Mouse (Mus musculus) heart, postnatal 0 days (tissue): Measurements from ENCODE around the gene Angel1. TPM values are rescaled to one million over a fixed set of nuclear protein-coding genes. Genes with fewer than 3 reads are reported as not detected.

ENCODE experiments used
- ATAC-seq: fragments of 200-750 bp; cut with Nextera tagmentation; 2 replicates; pipeline ENCODE4 v1.8.0; 2017; ENCODE audit warnings: low read depth, moderate number of reproducible peaks, moderate library complexity; ENCODE audit not compliant: insufficient read depth
- DNase-seq: peaks from one replicate; pipeline ENCODE4 v3.0.0-alpha.2; 2016; ENCODE audit warnings: low spot score
- H3K27ac ChIP-seq: fragments of 300-500 bp; sonication (generic); 2 replicates; pipeline ENCODE4 v1.5.1; 2014; ENCODE audit warnings: low read depth, mild to moderate bottlenecking
- H3K27me3 ChIP-seq: fragments of 300-500 bp; sonication (generic); 2 replicates; pipeline ENCODE4 v1.6.1; 2014; ENCODE audit warnings: low read length, mixed read lengths; ENCODE audit not compliant: control insufficient read depth, insufficient read depth
- H3K36me3 ChIP-seq: fragments of 300-500 bp; sonication (generic); replicated peaks from 2 replicates; pipeline ENCODE4 v1.6.1; 2014; ENCODE audit warnings: low read length, mixed read lengths; ENCODE audit not compliant: control insufficient read depth, insufficient read depth
- H3K4me1 ChIP-seq: fragments of 300-500 bp; sonication (generic); 2 replicates; pipeline ENCODE4 v1.6.1; 2014; ENCODE audit warnings: antibody characterized with exemption; ENCODE audit not compliant: control insufficient read depth, insufficient read depth
- H3K4me2 ChIP-seq: fragments of 300-500 bp; sonication (generic); 2 replicates; pipeline ENCODE4 v1.6.1; 2014; ENCODE audit warnings: low read depth, mild to moderate bottlenecking, low read length, moderate library complexity
- H3K4me3 ChIP-seq: fragments of 300-500 bp; sonication (generic); 2 replicates; pipeline ENCODE4 v1.5.1; 2014; ENCODE audit warnings: low read depth, low read length
- H3K9ac ChIP-seq: fragments of 300-500 bp; sonication (generic); replicated peaks from 2 replicates; pipeline ENCODE4 v1.6.1; 2014; ENCODE audit warnings: low read depth, low read length, mixed read lengths
- H3K9me3 ChIP-seq: fragments of 300-500 bp; sonication (generic); replicated peaks from 2 replicates; pipeline ENCODE4 v1.6.1; 2016; ENCODE audit warnings: low read length; ENCODE audit not compliant: control insufficient read depth
- CTCF ChIP-seq: IDR thresholded peaks from 2 replicates; pipeline ENCODE4 v1.5.1; 2016; ENCODE audit warnings: antibody characterized with exemption, control low read depth, low read depth
- EP300 ChIP-seq: IDR thresholded peaks from 2 replicates; pipeline ENCODE4 v1.6.1; 2016; ENCODE audit warnings: antibody characterized with exemption, low read depth
- WGBS: fragments of 180-500 bp; shearing (Covaris S2); extraction: QIAGEN DNeasy Blood & Tissue Kit; methylation state at CpG from one replicate; pipeline ENCODE4 v1.1.7; 2014; 5-methylcytosine and 5-hydroxymethylcytosine counted together
- polyA plus RNA-seq: library from polyadenylated mRNA; unstranded; fragments of >200 nt; fragmentation: Nextera tagmentation; extraction: Ambion mirVana; gene quantifications from 2 replicates; pipeline ENCODE4 v1.2.1, GENCODE M21; 2015
- total RNA-seq: library from RNA; depleted of rRNA; stranded (reverse); fragments of >200 nt; gene quantifications from 2 replicates; pipeline ENCODE4 v1.2.3, GENCODE M21; 2014; ENCODE audit warnings: low replicate concordance

Angel1 gene
- total and polyA plus RNA-seq, 2 experiments from 2014 or later = 2.2 to 4.4 TPM

DNA sequence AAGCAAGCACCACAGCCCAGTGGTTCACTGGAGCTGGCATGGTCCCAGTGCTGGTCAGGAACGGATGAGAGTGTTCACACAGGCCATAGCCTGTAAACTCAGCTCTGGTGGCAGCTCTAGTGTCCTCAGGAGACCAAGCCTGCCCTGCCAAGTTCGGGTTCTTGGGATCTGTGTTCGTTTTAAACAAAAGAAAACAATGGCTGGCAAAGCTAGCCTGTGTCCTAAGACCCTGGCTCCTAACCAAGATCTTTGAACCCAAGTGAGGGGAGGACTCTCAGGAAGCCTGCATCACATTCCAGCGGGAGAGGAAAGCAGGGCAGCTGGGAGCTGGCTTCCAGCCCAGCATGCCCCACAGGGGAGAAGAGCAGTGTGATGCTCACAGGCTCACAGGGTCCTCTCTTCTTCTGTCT lies 44.0 kb upstream of the Angel1 start:
- no peak overlapping the region for H3K9ac ChIP-seq
- 6% methylated on average over 4 of the region's 4 CpGs for WGBS
- peak; percentile 69 for ATAC-seq

DNA sequence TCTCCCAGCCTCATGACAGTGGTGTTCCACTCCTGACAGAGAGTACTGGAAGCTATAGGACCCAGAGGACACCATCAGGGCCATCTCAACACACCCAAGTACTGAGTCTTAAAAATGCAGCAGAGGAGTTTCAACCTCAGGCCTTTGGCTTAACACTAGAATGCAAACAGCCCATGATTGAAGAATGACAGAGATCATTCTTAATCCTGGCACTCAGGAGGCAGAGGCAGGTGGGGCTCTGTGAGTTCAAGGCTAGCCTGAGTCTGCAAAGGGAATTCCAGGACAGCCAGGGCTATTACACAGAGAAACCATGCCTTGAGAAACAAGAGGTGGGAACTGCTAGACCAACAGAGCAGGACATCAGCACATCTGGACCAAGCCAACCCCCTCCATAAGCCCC lies 43.6 kb upstream of the Angel1 start:
- H3K9me3 ChIP-seq = no peaks in the 10 kb centered on the region
- no peak overlapping the region for H3K9ac ChIP-seq
- H3K4me3 ChIP-seq = no peak overlapping the region
- H3K4me2 ChIP-seq = no peak overlapping the region
- peak overlapping the region; percentile 75 for H3K27ac ChIP-seq
- TF ChIP-seq EP300 (no peak), CTCF (no peak)
- no peaks in the 10 kb centered on the region for H3K27me3 ChIP-seq
- no peaks in the 10 kb centered on the region for H3K36me3 ChIP-seq
- DNase-seq (no peak), ATAC-seq (no peak)
- peaks cover 18% of the 10 kb centered on the region for H3K4me1 ChIP-seq

More for the DNA sequence above, 44.0 kb upstream of the Angel1 start:
- no peaks in the 10 kb centered on the region for H3K36me3 ChIP-seq
- TF ChIP-seq EP300 (peak; percentile 88; the same call in 1 of the 2 replicates), CTCF (no peak)
- no peak overlapping the region for H3K4me2 ChIP-seq
- H3K9me3 ChIP-seq = no peaks in the 10 kb centered on the region
- peak overlapping the region; percentile 75 for H3K27ac ChIP-seq
- DNase-seq = peak; percentile 80
- no peak overlapping the region for H3K4me3 ChIP-seq
- peaks cover 20% of the 10 kb centered on the region for H3K4me1 ChIP-seq
- H3K27me3 ChIP-seq = no peaks in the 10 kb centered on the region

DNA sequence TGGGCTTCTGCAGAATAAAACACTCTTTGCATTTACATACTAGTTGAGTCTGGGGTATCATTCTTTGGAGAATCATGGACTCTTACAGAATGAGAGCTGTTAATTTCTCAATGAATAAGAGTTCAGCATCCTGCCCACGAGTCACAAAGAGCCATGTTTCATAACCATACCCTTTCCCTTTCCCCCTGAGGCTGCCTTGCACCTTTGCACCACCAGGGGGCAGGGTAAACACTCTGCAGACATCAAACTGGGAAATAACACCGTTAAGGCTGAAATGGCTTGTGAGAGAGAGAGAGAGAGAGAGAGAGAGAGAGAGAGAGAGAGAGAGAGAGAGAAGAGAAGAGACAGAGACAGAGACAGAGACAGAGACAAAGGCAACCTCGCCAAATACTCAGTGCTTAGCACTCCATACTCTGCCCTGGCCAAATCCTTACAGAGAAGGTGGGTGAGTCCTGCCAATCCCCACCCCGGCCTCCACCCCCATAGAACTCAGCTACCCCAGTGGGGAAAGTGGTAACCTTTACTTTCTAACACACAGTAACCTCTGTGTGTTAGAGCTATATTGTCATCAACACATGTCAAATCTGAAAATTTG lies 42.8 kb upstream of the Angel1 start:
- Histone ChIP-seq H3K9ac (no peak overlapping the region), H3K4me1 (peaks cover 18% of the 10 kb centered on the region), H3K4me3 (no peak overlapping the region), H3K9me3 (no peaks in the 10 kb centered on the region), H3K27ac (peak overlapping the region; percentile 75; the same call in 1 of the 2 replicates), H3K36me3 (no peaks in the 10 kb centered on the region), H3K27me3 (no peaks in the 10 kb centered on the region), H3K4me2 (no peak overlapping the region)
- no peak for ATAC-seq
- TF ChIP-seq CTCF (peak; percentile 95), EP300 (no peak)
- peak; percentile 47 for DNase-seq
- WGBS = 46% methylated on average over 4 of the region's 4 CpGs

DNA sequence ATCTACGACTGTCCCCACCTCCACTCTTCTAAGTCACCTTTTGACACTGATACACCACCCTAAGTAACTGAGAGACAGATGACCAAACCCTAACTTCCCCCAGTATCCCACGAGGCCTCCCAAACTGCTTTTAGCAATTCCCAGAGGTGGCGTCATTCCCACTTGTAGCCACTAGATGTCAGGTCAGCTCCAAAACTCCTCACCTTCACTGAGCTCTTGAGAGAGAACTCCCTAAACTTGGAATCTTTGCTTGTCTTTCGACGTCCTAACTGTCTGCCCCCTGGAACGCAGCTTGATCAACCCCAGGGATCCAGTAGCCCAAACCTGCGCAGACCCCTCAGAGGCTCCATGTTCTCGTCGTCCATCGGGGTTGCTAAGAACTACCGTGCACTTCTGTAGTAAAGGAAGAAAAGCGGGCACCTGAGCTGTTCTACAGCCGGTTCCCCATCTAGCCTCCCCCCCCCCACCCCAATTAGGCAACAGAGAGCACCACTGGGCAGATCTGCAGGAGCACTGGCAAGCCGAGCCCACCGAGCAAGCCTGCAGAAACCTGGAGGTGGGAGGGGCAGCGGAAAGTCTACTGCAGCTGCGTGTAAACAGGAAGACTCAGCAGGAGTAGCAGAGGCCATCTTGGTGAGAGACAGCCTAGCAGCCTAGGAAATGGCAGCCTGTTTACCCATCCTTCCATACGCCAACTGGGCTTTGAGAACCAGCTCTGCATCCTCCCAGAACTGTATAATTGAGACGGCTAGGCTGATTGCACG lies 41.8 kb upstream of the Angel1 start:
- no peak for TF ChIP-seq EP300
- peak; percentile 87 for TF ChIP-seq CTCF
- no peak for ATAC-seq
- WGBS = 39% methylated on average over 20 of the region's 20 CpGs
- Histone ChIP-seq H3K27ac (no peak overlapping the region), H3K4me3 (no peak overlapping the region), H3K4me1 (peaks cover 18% of the 10 kb centered on the region), H3K4me2 (no peak overlapping the region), H3K9ac (no peak overlapping the region), H3K36me3 (no peaks in the 10 kb centered on the region), H3K27me3 (no peaks in the 10 kb centered on the region), H3K9me3 (no peaks in the 10 kb centered on the region)
- peak; percentile 74 for DNase-seq

DNA sequence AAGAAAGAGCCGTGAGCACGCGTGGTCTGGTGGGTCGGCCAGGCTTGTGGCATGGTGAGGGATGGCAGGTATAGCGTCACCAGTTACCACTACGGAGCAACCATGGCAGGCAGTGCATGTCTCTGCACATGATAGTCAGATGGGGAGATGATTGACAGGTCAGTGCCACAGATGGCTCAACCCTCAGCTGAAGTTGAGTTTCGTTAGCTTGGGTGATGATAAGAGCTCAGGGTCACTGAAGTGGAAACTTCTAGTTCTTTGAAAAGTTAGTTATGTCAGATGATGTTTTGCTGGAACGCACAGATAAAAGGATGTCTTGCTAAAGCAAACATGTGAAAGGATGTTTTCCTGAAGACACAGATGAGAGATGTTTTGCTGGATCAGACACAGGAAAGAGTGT lies 40.2 kb upstream of the Angel1 start:
- Histone ChIP-seq H3K9me3 (no peaks in the 10 kb centered on the region), H3K9ac (no peak overlapping the region), H3K4me2 (no peak overlapping the region), H3K4me3 (no peak overlapping the region), H3K27ac (no peak overlapping the region), H3K27me3 (no peaks in the 10 kb centered on the region), H3K4me1 (peaks cover 18% of the 10 kb centered on the region), H3K36me3 (no peaks in the 10 kb centered on the region)
- 80% methylated on average over 8 of the region's 8 CpGs for WGBS
- ATAC-seq (no peak), DNase-seq (no peak)
- TF ChIP-seq EP300 (no peak), CTCF (no peak)
